Mouse (Mus musculus) gastrocnemius, postnatal 14 days (tissue): ENCODE results near the gene Ankrd27. TPM values are rescaled to one million over a fixed set of nuclear protein-coding genes. Genes with fewer than 3 reads are reported as not detected.
"Not testable (repeated sequence)": the region's sequence is repeated elsewhere in the genome, so short reads cannot be mapped to it uniquely, and the experiment has no call there.

Source experiments
- DNase-seq: peaks from one replicate; pipeline ENCODE4 v3.0.0; 2021; ENCODE audit warnings: mixed read lengths
- intact Hi-C: fragments of 180-260 bp; cut with DNase I; formaldehyde crosslinking; loops from one replicate; pipeline ENCODE4 v1.15.1; 2025; ENCODE audit warnings: low total_unique reads
- total RNA-seq, 2 experiments: library from RNA; stranded (reverse); gene quantifications; 2 replicates each; pipeline ENCODE4 v1.2.3; 2021

Gene Ankrd27
- total RNA-seq, 2 experiments from 2014 or later, result 9.6 to 9.7 TPM

DNA sequence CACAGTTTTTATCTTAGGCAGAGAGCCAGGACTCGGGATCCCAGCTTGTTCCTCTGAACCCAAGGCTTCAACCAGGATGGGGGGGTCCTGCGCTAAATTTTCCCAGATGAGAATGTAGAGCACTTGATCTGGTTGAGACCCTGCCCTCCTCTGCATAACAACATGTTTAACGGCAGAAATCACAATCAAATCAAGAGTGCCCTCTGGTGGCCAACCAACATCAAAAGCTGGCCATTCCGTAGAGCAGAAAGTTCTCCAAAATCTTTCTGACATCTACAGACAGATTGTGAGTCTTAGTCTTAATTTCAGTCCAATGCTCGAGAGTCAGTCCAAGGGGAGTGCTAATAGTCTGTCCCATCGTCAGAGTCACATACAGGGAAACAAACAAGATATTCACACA is 15.2 kb upstream of the Ankrd27 start:
- intact Hi-C loops, DNase-seq: not testable (repeated sequence)

DNA sequence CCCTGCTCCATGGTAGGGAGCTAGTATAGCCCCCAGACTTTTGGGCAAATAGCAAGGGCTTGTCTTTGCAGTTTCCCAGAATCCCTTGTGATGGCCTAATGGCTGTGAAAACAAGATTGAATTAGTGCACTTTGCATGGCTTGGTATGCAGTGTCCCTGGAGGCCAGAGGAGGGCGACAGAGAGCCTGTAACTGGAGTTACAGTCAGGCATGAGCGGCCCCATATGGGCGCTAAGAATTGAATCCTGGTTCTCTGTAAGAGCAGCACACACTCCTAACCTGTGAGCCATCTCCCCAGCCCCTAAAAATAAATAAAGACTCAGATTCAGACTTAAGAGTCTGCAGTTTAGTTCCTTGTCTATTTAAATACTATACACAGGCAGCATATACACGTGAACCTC is 6.2 kb upstream of the Ankrd27 start:
- intact Hi-C loops, result loop anchor here (5.0 kb wide), 1 partner anchor 57 kb away; no protein-coding TSS in a partner anchor

GRCm38 (mm10) chr7:35582719-35583118 is 3.3 kb upstream of the Ankrd27 start:
- intact Hi-C loops, result loop anchor here (5.0 kb wide), 1 partner anchor 55 kb away; no protein-coding TSS in a partner anchor
- DNase-seq, result no peak

More for the DNA sequence above, 6.2 kb upstream of the Ankrd27 start:
- no peak for DNase-seq

DNA sequence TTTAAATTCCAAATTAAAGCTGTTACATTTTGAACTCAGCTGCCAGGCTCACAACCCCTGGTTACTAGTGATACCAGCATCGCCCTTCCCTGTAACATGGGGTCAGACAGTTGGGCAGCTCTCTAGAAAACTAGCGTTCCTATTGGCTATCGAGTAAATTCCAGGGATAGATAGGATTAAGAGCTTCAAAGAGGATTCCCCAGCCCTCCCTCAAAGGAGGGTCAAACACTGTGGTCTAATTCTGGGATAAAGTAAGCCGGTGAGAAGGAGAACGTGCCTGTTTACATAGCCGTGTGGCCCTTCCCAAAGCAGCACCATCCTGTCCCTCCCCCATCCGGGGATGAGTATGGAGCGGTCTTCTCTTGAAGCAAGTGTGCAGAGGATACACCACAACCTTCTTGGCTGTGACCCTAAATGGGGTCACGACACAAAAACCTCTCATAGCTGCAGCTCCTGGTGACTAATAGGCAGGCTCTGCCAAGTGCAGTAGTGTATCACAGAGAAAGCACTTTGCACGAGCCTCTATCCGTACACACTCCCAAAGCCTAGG is 2.5 kb upstream of the Ankrd27 start:
- intact Hi-C loops, result loop anchor here (5.0 kb wide), 1 partner anchor 54 kb away; no protein-coding TSS in a partner anchor
- no peak for DNase-seq

GRCm38 (mm10) chr7:35584068-35584785 is 1.8 kb upstream of the Ankrd27 start:
- intact Hi-C loops, result loop anchor here (5.0 kb wide), 1 partner anchor 53 kb away; no protein-coding TSS in a partner anchor
- DNase-seq, result no peak

GRCm38 (mm10) chr7:35584786-35585190 is 1.3 kb upstream of the Ankrd27 start:
- intact Hi-C loops, result loop anchor here (5.0 kb wide), 1 partner anchor 53 kb away; no protein-coding TSS in a partner anchor

GRCm38 (mm10) chr7:35585191-35586054 is 621 bp upstream of the Ankrd27 start, which contains the start of gene Rgs9bp:
Gene Rgs9bp, minus strand, starts transcription at chr7:35585582.
- intact Hi-C loops, result no loop called here

More at GRCm38 (mm10) chr7:35584786-35585190, 1.3 kb upstream of the Ankrd27 start:
- DNase-seq, result peak; percentile 35

GRCm38 (mm10) chr7:35586906-35587445 is 932 bp downstream of the Ankrd27 start:
- no peak for DNase-seq

More at GRCm38 (mm10) chr7:35585191-35586054, 621 bp upstream of the Ankrd27 start, which contains the start of gene Rgs9bp:
- DNase-seq, result peak; percentile 30

GRCm38 (mm10) chr7:35587728-35588127 is 1.7 kb downstream of the Ankrd27 start:
- intact Hi-C loops, result no loop called here
- no peak for DNase-seq

More at GRCm38 (mm10) chr7:35586906-35587445, 932 bp downstream of the Ankrd27 start:
- intact Hi-C loops, result no loop called here

- intact Hi-C loops, result no loop called here
- no peak for DNase-seq
These were observed 2.8 kb downstream of the Ankrd27 start for GRCm38 (mm10) chr7:35588680-35589428.

DNA sequence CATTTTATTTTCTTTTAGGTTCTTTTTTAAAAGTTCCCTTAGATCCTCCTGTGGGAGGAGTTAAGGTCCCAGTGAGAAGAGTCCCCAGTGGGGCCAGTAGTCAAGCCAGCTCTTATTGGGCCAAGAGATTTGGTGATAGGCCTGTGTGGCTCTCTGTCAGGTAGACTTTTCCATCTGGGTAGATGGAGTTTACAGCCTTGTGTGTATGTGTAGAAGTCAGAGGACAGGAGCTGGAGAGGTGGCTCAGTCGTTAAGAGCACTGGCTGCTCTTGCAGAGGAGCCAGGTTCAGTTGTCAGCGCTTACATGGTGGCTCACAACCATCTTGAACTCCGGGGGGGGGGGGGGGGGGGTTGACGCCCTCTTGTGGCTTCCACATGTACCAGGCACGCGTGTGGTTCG is 3.4 kb downstream of the Ankrd27 start:
- DNase-seq, result no peak
- intact Hi-C loops, result no loop called here

DNA sequence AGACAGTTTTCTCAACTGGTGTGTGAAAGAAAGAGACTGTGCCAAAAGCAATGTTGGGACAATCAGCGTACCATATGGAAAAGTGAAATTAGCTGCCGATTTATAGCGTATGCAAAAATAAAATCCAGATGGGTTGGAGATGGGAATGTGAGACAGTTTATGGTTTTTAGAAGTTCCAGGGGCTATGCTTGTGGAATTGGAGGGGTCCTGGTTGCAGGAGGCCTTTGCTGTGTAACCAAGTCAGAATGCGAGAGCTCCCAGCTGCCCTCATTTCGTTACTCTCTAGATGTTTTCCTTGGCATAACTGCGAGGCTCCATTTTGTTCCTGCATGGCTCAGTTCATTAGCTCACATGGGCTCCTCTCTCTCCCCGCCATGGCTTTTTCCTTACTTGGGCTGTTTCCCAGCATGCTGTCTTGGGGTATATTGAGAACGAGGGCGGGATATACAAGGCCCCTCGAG is 4.7 kb downstream of the Ankrd27 start:
- DNase-seq, result no peak

DNA sequence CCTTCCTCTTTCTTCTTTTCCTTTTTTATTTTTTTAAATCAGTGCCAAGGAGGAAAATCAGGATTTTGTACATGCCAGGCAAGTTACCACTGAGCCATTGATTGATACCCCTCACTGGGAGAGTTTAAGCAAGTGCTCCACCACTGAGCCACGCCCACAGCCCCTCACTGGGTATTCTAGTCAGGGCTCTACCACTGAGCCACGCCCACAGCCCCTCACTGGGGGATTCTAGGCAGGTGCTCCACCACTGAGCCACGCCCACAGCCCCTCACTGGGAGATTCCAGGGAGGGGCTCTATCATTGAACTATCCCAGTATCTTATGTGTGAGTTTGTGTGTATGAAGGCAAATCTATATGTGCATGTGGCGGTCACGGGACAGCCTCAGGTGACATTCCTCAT is 8.3 kb downstream of the Ankrd27 start:
- intact Hi-C loops, result no loop called here
- no peak for DNase-seq

More for the DNA sequence above, 4.7 kb downstream of the Ankrd27 start:
- intact Hi-C loops, result no loop called here

GRCm38 (mm10) chr7:35599492-35599891 is 13.4 kb downstream of the Ankrd27 start:
- intact Hi-C loops, result no loop called here
- no peak for DNase-seq

DNA sequence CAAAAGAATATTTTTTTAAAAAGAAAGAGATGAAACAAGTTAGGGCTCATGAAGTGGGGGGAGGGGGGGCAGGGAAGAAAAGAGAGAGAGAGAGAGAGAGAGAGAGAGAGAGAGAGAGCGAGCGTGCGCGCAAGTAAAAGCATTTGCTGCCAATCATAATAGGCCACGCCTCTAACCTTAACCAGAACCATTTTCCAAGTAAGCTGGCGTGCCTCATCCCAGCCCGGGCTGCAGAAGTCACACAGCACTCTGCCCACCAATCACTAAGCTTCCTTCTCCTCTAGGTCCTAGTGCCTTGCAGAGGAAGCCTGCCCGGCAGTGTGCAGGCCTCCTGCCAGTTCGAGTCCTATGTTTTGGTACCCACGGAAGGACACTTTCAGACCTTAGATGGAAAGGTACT is 14.0 kb downstream of the Ankrd27 start:
- intact Hi-C loops, result no loop called here
- DNase-seq, result no peak

DNA sequence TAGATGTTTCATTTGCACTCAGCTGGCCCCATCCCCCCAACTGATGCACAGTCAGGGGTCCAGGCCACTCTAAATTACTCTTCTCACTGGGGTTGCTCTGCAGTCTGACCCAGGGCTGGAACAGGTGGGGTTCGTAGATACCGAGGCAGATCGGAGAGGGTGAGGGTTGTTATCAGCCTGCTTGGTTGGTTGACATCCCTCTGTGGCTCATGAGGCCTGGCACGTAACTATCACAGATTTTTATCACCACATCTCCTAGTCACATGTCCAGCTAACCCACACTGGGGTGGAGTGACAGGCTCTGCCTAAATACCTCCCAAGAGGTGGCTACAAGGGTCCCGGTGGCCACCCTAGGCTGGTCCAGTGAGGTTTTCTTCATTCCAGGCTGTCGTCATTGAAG is 15.1 kb downstream of the Ankrd27 start:
- intact Hi-C loops, result no loop called here
- DNase-seq, result no peak

DNA sequence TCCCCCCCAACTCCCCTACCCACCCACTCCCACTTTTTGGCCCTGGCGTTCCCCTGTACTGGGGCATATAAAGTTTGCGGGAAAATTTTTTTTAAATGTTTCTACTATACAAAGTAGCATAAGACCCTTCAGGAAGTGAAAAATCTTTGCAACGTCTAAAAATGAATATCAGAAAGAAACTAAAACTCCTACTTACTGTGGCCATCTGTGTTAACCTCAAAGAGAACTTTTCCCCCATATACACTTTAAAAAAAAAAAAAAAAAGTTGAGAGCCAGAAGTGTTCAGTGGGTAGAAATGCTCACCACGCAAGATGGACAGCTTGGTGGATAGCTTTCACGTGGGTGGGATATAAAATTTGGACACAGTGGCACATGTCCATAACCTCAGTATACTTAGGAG is 16.7 kb downstream of the Ankrd27 start:
- DNase-seq, result no peak
- intact Hi-C loops, result no loop called here

DNA sequence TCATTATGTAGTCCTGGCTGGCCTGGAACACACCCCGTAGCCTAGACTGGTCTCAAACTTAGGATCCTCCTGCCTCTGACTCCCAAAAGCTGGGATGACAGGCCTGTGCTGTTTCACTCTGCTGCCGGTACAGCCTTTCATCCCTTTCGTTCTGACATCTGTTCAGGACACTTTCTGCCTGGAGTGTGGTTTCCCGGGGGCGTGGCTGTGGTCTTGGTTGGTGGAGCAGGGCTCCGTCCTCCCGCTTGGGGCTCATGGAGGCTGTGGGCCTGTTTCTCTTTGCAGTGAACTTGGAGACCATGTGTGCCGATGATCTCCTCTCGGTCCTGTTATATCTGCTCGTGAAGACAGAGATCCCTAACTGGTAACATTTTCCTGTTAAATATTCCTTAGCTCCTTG is 20.8 kb downstream of the Ankrd27 start:
- intact Hi-C loops, result no loop called here
- DNase-seq, result no peak

DNA sequence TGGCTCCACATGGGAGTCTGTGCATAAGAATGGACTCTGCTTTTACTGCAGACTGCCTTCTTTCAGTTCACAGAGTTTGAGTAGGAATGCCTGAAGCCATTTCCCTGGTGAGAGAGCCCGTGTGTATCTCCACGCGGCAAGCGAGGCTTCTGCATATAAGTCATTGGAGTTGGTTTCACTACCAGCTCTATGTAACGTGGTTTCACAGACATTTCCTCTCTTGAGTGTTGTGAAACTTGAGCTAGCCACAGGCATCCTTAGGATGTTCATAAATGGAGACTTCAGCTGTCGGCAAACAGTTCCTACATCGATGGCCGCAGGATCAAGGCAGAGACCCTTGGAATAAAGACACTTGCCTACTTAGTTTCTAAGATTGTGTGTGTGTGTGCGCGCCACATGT is 23.2 kb downstream of the Ankrd27 start:
- DNase-seq, result no peak
- intact Hi-C loops, result no loop called here
